Mouse (Mus musculus) kidney, embryonic 15.5 days (tissue): ENCODE measurements around the gene Cacna1d. TPM values are rescaled to one million over a fixed set of nuclear protein-coding genes. Genes with fewer than 3 reads are reported as not detected.

Source experiments
- ATAC-seq: fragments of 200-750 bp; cut with Nextera tagmentation; replicated peaks from 2 replicates; pipeline ENCODE4 v1.8.0; 2017; ENCODE audit warnings: moderate TSS enrichment; ENCODE audit not compliant: low FRiP score
- H3K27ac ChIP-seq: fragments of 300-500 bp; sonication (generic); 2 replicates; pipeline ENCODE4 v1.5.1; 2015; ENCODE audit warnings: mild to moderate bottlenecking, inconsistent platforms
- H3K27me3 ChIP-seq: fragments of 300-500 bp; sonication (generic); 2 replicates; pipeline ENCODE4 v1.6.1; 2015; ENCODE audit warnings: inconsistent platforms
- H3K36me3 ChIP-seq: fragments of 300-500 bp; sonication (generic); 2 replicates; pipeline ENCODE4 v1.6.1; 2015; ENCODE audit warnings: inconsistent platforms
- H3K4me1 ChIP-seq: fragments of 300-500 bp; sonication (generic); 2 replicates; pipeline ENCODE4 v1.6.1; 2015; ENCODE audit warnings: inconsistent platforms
- H3K4me2 ChIP-seq: fragments of 300-500 bp; sonication (generic); 2 replicates; pipeline ENCODE4 v1.6.1; 2015; ENCODE audit warnings: moderate library complexity, mild to moderate bottlenecking, inconsistent platforms
- H3K4me3 ChIP-seq: fragments of 300-500 bp; sonication (generic); replicated peaks from 2 replicates; pipeline ENCODE4 v1.5.1; 2015; ENCODE audit warnings: mild to moderate bottlenecking, inconsistent platforms
- H3K9ac ChIP-seq: fragments of 300-500 bp; sonication (generic); 2 replicates; pipeline ENCODE4 v1.6.1; 2015; ENCODE audit warnings: mild to moderate bottlenecking, inconsistent platforms
- H3K9me3 ChIP-seq: fragments of 300-500 bp; sonication (generic); replicated peaks from 2 replicates; pipeline ENCODE4 v1.6.1; 2016; ENCODE audit warnings: inconsistent platforms
- WGBS: fragments of 180-500 bp; shearing (Covaris S2); methylation state at CpG from one replicate; pipeline ENCODE4 v1.1.7; 2015; ENCODE audit warnings: mixed read lengths; 5-methylcytosine and 5-hydroxymethylcytosine counted together
- polyA plus RNA-seq: library from polyadenylated mRNA; unstranded; fragments of >200 nt; fragmentation: Nextera tagmentation; extraction: Ambion mirVana; gene quantifications from 2 replicates; pipeline ENCODE4 v1.2.1, GENCODE M21; 2015

The Cacna1d gene
- polyA plus RNA-seq, 1 experiment from 2014 or later: 3.3 TPM

DNA sequence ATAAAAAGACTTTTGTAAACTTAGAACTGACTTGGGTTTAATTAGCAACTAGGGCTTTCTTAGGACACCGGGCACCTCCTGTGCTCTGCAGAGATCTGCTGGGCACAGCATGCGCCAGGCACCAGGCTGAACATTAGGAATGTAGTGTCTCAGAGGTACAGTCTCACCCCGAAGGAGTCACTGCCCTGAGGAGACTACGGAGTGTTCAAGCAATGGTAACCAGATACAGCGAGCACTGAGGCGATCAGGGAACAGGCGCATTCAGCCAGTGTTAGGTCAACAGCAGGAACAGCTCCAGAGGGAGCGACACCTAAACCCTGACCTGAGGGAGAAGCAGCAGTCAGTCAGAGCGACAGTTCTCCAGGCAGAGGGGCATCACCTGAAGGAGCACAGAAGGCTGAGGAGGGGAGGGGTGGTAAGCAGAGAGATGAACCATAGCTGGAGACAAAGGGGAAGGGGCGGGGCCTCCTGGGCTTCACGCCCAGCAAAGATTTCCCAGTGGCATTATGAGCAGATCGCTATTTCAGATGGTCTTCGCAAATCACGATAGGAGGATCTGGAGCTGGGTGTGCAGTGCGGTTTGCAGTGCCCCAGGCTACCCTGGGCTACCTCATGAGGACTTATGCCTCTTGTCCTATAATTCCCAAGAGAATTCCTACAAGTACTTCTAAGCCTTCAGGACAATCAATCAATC, 413.0 kb downstream of the Cacna1d start:
- Histone ChIP-seq H3K9me3 (no peaks in the 10 kb centered on the region), H3K27ac (no peak overlapping the region), H3K4me1 (peaks cover 6% of the 10 kb centered on the region; the same call in 1 of the 2 replicates), H3K4me2 (peak overlapping the region; percentile 36), H3K9ac (no peak overlapping the region), H3K36me3 (0 out of 2 replicates have a peak, but pooled peaks cover 4% of the 10 kb centered on the region), H3K27me3 (no peaks in the 10 kb centered on the region), H3K4me3 (no peak overlapping the region; the same call in 1 of the 2 replicates)
- ATAC-seq: peak; percentile 91
- 55% methylated on average over 15 of the region's 15 CpGs for WGBS

DNA sequence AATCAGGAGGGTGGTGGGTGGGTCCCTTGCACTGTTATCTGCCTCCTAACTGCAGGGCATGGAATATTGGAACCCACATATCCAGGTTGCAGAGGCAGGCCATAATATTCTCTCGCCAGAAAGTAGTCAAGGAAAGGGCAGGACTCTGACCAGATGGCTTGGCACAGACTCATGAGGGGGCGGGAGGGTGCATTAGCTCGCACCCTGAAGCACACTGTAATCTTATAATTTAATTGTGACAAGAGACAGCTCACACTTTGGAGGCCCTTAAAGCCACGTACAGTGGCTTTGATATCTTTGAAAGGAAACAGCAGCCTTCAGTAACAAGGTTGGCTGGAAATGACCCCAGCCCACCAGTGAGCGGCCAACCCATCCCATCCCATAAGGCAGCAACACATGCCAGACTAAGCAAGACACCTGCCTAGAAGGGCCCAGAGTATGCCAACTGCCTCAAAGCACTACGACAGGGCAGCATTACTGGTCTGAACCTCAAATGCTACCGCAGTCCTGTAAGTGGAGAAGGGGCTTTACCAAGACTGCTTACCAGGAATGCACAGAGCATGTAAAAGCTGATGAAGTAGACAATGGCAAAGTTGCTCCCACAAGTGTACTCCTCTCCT, 415.9 kb downstream of the Cacna1d start:
- 59% methylated on average over 7 of the region's 7 CpGs for WGBS
- no peak overlapping the region for H3K4me2 ChIP-seq
- ATAC-seq: no peak

DNA sequence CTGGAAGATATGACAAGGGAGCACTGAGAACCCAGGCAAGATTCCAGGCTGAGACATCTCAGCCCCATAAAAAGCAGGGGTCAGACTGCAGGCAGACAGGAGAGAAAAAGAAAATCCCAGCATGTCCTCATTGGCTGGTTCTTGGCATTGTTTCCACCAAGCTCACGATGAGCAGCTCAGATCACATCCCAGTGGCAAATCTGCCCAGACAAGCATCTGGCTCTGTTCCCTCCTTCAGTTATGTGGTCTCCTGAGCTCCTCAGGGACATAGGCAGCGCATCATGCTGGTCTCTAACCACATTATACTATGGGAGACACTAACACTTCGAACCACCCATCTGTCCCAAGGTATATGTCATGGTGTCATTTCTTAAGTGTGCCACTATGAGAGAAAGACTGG, 422.7 kb downstream of the Cacna1d start:
- Histone ChIP-seq H3K27ac (no peak overlapping the region), H3K27me3 (no peaks in the 10 kb centered on the region), H3K9ac (no peak overlapping the region), H3K36me3 (no peaks in the 10 kb centered on the region), H3K4me3 (no peak overlapping the region), H3K4me1 (no peaks in the 10 kb centered on the region), H3K9me3 (no peaks in the 10 kb centered on the region), H3K4me2 (no peak overlapping the region)
- WGBS: 76% methylated on average over 3 of the region's 3 CpGs
- ATAC-seq: no peak

More for the DNA sequence above, 415.9 kb downstream of the Cacna1d start:
- H3K9me3 ChIP-seq: no peaks in the 10 kb centered on the region
- H3K27ac ChIP-seq: no peak overlapping the region
- 0 out of 2 replicates have a peak, but pooled peaks cover 4% of the 10 kb centered on the region for H3K36me3 ChIP-seq
- H3K27me3 ChIP-seq: no peaks in the 10 kb centered on the region
- H3K4me1 ChIP-seq: peaks cover 6% of the 10 kb centered on the region; the same call in 1 of the 2 replicates
- no peak overlapping the region for H3K4me3 ChIP-seq
- H3K9ac ChIP-seq: no peak overlapping the region

DNA sequence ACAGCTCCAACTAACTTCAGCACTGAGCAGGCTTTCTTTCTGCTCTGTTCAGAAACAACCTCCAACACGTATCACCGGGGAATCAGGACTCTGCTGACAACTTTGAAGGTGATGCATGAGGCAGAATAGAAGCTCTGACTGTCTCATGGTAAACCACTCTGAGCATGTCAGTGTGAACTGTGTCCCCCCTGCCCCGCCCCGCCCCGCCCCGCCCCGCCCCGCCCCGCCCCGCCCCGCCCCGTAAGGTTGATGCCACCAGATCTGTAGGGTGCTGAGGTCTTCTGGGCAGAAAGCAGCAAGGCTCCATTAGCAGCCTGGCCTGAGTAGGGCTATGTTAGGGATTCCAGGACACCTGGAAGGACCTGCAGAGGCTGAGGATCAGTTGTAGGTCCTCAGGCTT, 424.5 kb downstream of the Cacna1d start:
- ATAC-seq: no peak
- 69% methylated on average over 12 of the region's 12 CpGs for WGBS

DNA sequence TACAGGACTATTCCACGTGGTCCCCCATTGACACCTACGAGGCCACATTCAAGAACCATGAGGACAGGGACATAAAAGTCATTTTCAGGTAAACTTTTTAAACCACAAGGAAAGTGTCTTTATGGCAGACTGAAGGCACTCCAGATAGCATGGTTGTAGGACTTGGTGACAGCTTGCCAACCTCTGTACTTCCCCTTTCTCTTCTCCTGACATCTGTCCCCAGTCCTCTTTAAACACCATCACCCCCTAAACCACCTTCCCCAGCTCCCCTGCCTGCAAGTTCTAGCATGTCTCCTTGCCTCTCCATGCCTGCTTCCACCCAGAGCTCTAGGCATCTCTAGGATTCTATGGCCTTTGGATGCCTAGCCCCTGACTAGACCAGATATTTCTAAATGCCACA, 426.4 kb downstream of the Cacna1d start:
- no peak overlapping the region for H3K4me2 ChIP-seq
- no peak for ATAC-seq
- no peaks in the 10 kb centered on the region for H3K36me3 ChIP-seq
- H3K9me3 ChIP-seq: no peaks in the 10 kb centered on the region
- no peak overlapping the region for H3K27ac ChIP-seq
- no peak overlapping the region for H3K9ac ChIP-seq
- 83% methylated on average over 2 of the region's 2 CpGs for WGBS
- H3K4me3 ChIP-seq: no peak overlapping the region
- no peaks in the 10 kb centered on the region for H3K4me1 ChIP-seq
- H3K27me3 ChIP-seq: no peaks in the 10 kb centered on the region

More for the DNA sequence above, 424.5 kb downstream of the Cacna1d start:
- Histone ChIP-seq H3K4me3 (no peak overlapping the region), H3K4me2 (no peak overlapping the region), H3K36me3 (no peaks in the 10 kb centered on the region), H3K27ac (no peak overlapping the region), H3K9ac (no peak overlapping the region), H3K27me3 (no peaks in the 10 kb centered on the region), H3K4me1 (no peaks in the 10 kb centered on the region), H3K9me3 (no peaks in the 10 kb centered on the region)

DNA sequence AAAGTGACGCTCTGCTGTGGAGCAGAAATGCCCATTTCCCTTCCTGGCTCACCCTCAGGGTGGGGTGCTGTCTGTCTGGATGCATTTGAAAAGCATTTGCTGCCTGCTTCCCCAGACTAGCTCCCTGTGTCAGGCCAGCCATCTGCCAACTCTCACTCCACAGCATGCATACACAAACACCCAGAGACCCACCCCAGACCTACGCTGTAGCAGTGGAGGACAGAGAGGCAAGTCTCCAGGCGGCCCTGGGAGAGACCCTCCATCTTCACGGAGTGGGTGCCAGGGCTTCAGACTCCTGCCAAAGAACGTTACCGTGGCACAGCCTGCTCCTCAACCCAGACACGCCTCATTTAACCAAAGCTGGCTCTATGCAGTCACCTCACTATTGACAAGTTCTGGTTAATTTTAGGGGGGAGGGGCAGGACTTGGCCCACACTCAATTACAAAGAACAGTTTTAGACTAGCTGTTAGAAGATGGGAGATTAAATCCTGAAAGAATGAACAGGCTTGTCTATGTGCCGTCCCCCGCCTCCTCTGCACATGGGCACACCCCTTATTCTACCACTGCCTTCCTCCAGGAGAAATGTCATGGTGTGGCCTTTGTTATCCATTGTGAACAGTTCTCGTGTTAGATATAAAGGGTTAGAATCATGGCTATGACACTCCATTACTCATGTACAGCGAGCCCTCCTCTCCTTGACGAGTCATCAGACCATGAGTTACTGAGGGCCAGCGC, 435.1 kb downstream of the Cacna1d start:
- Histone ChIP-seq H3K9me3 (no peaks in the 10 kb centered on the region), H3K27me3 (no peaks in the 10 kb centered on the region), H3K36me3 (no peaks in the 10 kb centered on the region), H3K4me2 (no peak overlapping the region), H3K9ac (no peak overlapping the region), H3K27ac (no peak overlapping the region), H3K4me3 (no peak overlapping the region), H3K4me1 (peaks cover 10% of the 10 kb centered on the region; the same call in 1 of the 2 replicates)
- 55% methylated on average over 13 of the region's 13 CpGs for whole genome bisulfite sequencing
- ATAC-seq: peak; percentile 54; the same call in 1 of the 2 replicates

DNA sequence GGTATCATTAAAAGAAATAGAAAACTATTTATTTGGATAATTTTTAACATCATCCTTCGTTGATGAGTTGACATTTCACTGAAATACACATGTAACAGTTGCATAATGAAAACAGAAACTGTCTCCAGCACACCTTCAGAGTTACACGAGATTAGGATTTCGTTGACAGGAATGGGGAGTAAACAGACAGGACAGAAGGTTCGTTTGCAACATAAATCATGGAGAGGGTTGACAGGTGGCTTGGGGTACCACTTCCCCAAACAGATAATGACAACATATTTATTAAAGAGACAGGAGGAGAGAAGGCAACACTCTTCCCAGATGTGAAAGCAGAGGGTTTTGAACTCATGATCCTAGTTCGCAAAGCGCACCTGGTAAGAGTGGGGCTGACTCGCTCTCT, 436.3 kb downstream of the Cacna1d start:
- Histone ChIP-seq H3K36me3 (no peaks in the 10 kb centered on the region), H3K27me3 (no peaks in the 10 kb centered on the region), H3K4me3 (no peak overlapping the region), H3K9me3 (no peaks in the 10 kb centered on the region), H3K4me1 (peaks cover 10% of the 10 kb centered on the region; the same call in 1 of the 2 replicates), H3K27ac (no peak overlapping the region), H3K4me2 (no peak overlapping the region), H3K9ac (no peak overlapping the region)
- 70% methylated on average over 7 of the region's 7 CpGs for WGBS
- ATAC-seq: no peak

DNA sequence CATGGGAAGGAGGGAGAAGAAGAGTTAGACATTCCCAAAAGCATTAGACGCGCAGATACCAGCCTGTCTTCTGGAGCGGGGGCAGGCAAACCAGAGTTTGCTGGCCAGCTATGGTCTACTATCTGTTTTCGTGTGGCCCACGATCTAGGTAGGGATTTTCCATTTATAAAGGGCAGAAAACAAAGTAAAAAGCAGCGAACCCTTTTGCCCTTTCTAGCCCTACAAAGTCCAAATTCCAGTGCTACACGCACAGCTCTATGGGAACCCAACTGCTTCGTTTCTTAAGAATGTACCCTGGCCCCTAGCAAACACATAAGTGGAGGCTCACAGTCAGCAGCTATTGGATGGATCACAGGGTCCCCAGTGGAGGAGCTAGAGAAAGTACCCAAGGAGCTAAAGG, 441.0 kb downstream of the Cacna1d start:
- no peak for ATAC-seq

DNA sequence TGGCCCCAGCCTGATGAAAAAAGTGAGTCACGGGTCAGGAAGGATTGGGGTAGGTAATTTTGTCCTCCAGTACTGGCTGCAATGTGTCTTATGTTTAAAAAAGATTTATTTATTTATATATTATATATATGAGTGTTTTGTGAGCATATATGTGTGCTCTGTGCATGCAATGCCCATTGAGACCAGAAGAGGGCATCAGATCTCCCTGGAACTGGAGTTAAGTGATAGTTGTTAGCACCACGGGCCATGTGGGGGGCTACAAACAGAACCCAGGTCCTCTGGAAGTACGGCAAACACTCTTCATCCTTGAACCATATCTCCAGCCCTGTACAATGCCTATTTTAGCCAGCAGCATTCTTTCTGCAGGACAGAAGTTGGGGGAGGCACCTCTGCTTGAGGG, 443.2 kb downstream of the Cacna1d start:
- no peak for ATAC-seq
- Histone ChIP-seq H3K36me3 (no peaks in the 10 kb centered on the region), H3K9me3 (no peaks in the 10 kb centered on the region), H3K4me1 (peaks cover 12% of the 10 kb centered on the region; the same call in 1 of the 2 replicates), H3K9ac (no peak overlapping the region), H3K4me3 (no peak overlapping the region), H3K4me2 (no peak overlapping the region), H3K27ac (no peak overlapping the region), H3K27me3 (no peaks in the 10 kb centered on the region)
- WGBS: 89% methylated on average over 3 of the region's 3 CpGs

More for the DNA sequence above, 441.0 kb downstream of the Cacna1d start:
- H3K4me1 ChIP-seq: peaks cover 9% of the 10 kb centered on the region; the same call in 1 of the 2 replicates
- no peak overlapping the region for H3K9ac ChIP-seq
- no peaks in the 10 kb centered on the region for H3K36me3 ChIP-seq
- WGBS: 95% methylated on average over 8 of the region's 8 CpGs
- no peaks in the 10 kb centered on the region for H3K9me3 ChIP-seq
- H3K4me2 ChIP-seq: no peak overlapping the region
- H3K27me3 ChIP-seq: no peaks in the 10 kb centered on the region
- no peak overlapping the region for H3K4me3 ChIP-seq
- no peak overlapping the region for H3K27ac ChIP-seq

DNA sequence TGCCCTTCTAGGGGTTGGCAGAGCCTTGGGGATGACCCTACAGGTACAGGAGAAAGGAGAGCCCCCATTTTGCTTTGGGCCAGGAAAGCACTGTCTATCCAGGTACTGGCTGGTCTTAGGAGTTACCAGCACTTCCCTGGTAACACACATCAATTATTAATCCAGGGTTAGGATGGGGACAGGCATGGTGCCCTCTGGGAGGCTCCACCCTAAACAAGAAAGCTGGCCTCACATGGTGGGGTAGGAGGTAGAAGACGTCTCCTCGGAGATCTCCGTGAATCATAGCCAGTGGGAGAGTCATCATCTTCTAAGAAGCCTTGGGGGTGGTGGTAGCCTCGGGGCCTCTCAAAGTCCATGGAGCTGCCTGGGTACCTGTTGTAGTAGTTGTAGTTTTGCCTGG, 444.3 kb downstream of the Cacna1d start:
- WGBS: 82% methylated on average over 4 of the region's 4 CpGs
- no peak overlapping the region for H3K4me2 ChIP-seq
- no peak for ATAC-seq

DNA sequence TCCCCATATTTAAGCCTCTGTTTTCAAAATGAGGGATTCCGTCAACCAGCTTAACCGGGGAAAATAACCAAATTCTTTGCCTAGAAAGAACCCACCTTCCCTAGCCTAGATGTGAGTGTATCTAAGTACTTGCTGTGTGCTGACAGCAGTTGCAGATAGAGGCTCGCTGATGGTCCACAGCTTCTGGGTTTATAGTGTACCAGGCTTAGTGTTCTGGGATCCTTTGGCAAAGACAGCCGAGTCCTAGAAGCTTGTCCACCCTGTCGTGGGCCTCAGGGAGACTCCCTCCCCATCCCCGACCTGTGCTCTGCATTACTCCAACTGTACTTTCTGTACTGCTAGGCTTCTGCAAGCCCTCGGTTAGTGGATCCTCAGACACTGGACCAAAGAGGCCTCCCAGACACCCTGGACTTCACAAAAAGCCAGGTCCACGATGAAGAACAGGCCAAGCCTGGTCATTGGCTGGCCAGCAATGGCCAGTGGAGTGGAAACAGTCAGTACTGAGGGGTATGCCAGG, 445.5 kb downstream of the Cacna1d start:
- 69% methylated on average over 8 of the region's 8 CpGs for WGBS
- no peaks in the 10 kb centered on the region for H3K9me3 ChIP-seq
- no peak overlapping the region for H3K27ac ChIP-seq
- no peak for ATAC-seq
- no peak overlapping the region for H3K4me3 ChIP-seq
- H3K9ac ChIP-seq: no peak overlapping the region
- no peaks in the 10 kb centered on the region for H3K36me3 ChIP-seq
- H3K4me1 ChIP-seq: peaks cover 12% of the 10 kb centered on the region; the same call in 1 of the 2 replicates
- H3K4me2 ChIP-seq: no peak overlapping the region
- H3K27me3 ChIP-seq: no peaks in the 10 kb centered on the region

More for the DNA sequence above, 444.3 kb downstream of the Cacna1d start:
- H3K27ac ChIP-seq: no peak overlapping the region
- H3K9me3 ChIP-seq: no peaks in the 10 kb centered on the region
- peaks cover 12% of the 10 kb centered on the region; the same call in 1 of the 2 replicates for H3K4me1 ChIP-seq
- H3K4me3 ChIP-seq: no peak overlapping the region
- no peaks in the 10 kb centered on the region for H3K36me3 ChIP-seq
- no peak overlapping the region for H3K9ac ChIP-seq
- no peaks in the 10 kb centered on the region for H3K27me3 ChIP-seq

DNA sequence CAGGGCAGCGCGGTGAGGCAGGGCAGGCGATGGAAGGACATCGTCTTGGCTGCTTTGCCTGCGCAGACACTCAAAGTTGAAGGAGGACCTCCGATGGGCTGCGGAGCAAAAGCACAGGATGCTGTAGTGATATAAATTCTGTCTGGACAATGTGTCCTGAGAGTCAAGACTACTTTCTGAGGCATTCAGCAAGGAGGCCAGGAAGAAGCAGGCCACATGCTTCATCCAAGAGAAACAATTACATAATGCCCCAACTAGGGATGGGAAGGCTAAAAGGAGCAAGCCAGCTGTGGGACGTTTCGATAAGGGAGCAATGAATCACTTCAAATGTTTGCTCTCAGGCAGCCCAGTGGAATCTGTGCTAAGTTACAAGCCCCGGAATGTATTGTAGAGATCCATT, 446.0 kb downstream of the Cacna1d start:
- Histone ChIP-seq H3K4me1 (peaks cover 12% of the 10 kb centered on the region; the same call in 1 of the 2 replicates), H3K4me2 (no peak overlapping the region), H3K4me3 (no peak overlapping the region), H3K27ac (no peak overlapping the region), H3K9me3 (no peaks in the 10 kb centered on the region), H3K27me3 (no peaks in the 10 kb centered on the region), H3K36me3 (no peaks in the 10 kb centered on the region), H3K9ac (no peak overlapping the region)
- no peak for ATAC-seq
- 66% methylated on average over 10 of the region's 10 CpGs for WGBS
